Mouse (Mus musculus) spleen, adult 2 months (tissue): ENCODE data around the gene Olfr1086.

Experiments
- CTCF ChIP-seq: fragments of 200-500 bp; IDR thresholded peaks from 2 replicates; pipeline ENCODE4 v1.5.1; 2011; ENCODE audit warnings: mild to moderate bottlenecking, inconsistent platforms; ENCODE audit not compliant: insufficient read depth, insufficient read length, insufficient replicate concordance; ENCODE audit errors: extremely low read depth
- POLR2A ChIP-seq: fragments of 200-500 bp; IDR thresholded peaks from 2 replicates; pipeline ENCODE4 v1.6.1; 2011; ENCODE audit warnings: low read depth, low read length, inconsistent platforms

GRCm38 (mm10) chr2:86661919-86662318 lies 18.0 kb downstream of the Olfr1086 start, which contains the start of gene Olfr1085:
- TF ChIP-seq POLR2A = no peak
- TF ChIP-seq CTCF = no peak
